Mouse (Mus musculus): ENCODE results near the gene Snapc5. TPM values are rescaled to one million over a fixed set of nuclear protein-coding genes. Genes with fewer than 3 reads are reported as not detected.

The Snapc5 gene
- total and polyA plus RNA-seq, 3 experiments: 16.7 to 38.2 (median 24.9) TPM

DNA sequence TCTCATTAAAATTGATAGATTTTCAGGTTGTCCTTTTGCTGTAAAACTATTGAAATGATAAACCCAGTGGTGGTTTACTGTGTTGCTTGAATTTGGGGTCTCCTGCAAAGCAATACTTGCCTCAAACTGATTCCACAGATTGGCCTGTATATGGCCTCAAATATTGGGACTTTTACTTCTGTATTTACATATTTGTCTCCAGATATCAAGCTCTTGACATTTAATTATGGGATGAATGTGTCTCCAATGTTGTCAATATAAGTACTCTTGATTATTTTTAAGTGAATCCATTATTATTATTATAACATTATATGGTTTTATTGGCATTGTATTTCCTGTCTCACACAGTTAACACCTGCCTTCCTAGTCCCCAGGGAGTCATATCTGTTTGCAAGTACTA lies 4.7 kb upstream of the Snapc5 start:
- H3K27me3 ChIP-seq (replicated peaks): no peaks in the 10 kb centered on the region
- DNase-seq (ENCODE audit: extremely low read depth): no peak
- H3K4me3 ChIP-seq (replicated peaks in 1 of 3; ENCODE audit: low read depth in 2 of 3, low read length in 2 of 3, poor library complexity in 1 of 3): peak overlapping the region; percentile 84 to 96 (median 91)
- H3K9me3 ChIP-seq (replicated peaks; ENCODE audit: low read length): no peaks in the 10 kb centered on the region
- H3K9ac ChIP-seq (ENCODE audit: insufficient read depth, low read depth): peak overlapping the region; percentile 93
- TF ChIP-seq JUND (conservative IDR thresholded peaks at IDR 0.05; ENCODE audit: low read depth, low read length) (no peak), USF1 (IDR thresholded peaks at IDR 0.05; ENCODE audit: low read depth, low read length) (no peak), ZNF384 (IDR thresholded peaks at IDR 0.05; ENCODE audit: low read depth, low read length) (no peak), HCFC1 (IDR thresholded peaks at IDR 0.05; ENCODE audit: low read depth, low read length) (peak; percentile 13; the same call in 1 of the 2 replicates), MAFK (IDR thresholded peaks at IDR 0.05; ENCODE audit: insufficient replicate concordance, low read length) (no peak), USF2 (conservative IDR thresholded peaks at IDR 0.05; ENCODE audit: low read depth, low read length) (no peak), MAZ (IDR thresholded peaks at IDR 0.05; ENCODE audit: low read depth, low read length) (no peak), ETS1 (conservative IDR thresholded peaks at IDR 0.05; ENCODE audit: low read depth, low read length) (no peak), KAT2A (IDR thresholded peaks at IDR 0.05; ENCODE audit: insufficient replicate concordance, low read length) (0 out of 2 replicates have a peak, but pooled peaks have one; percentile 29), CHD2 (IDR thresholded peaks at IDR 0.05; ENCODE audit: low read length) (no peak), SIN3A (IDR thresholded peaks at IDR 0.05; ENCODE audit: low read length) (peak; percentile 74; the same call in 1 of the 2 replicates), BHLHE40 (IDR thresholded peaks at IDR 0.05; ENCODE audit: low read depth, low read length) (no peak), ELF1 (IDR thresholded peaks at IDR 0.05; ENCODE audit: low read depth, low read length) (no peak), POLR2AphosphoS2 (IDR thresholded peaks at IDR 0.05; ENCODE audit: low read depth, low read length) (no peak; the same call in 1 of the 2 replicates), TBP (conservative IDR thresholded peaks at IDR 0.05; ENCODE audit: low read depth, low read length) (no peak), UBTF (IDR thresholded peaks at IDR 0.05; ENCODE audit: low read depth, low read length) (no peak), ZKSCAN1 (IDR thresholded peaks at IDR 0.05; ENCODE audit: borderline replicate concordance, low read depth, low read length) (no peak), MAX (IDR thresholded peaks at IDR 0.05; ENCODE audit: low read length) (no peak), MEF2A (IDR thresholded peaks at IDR 0.05; ENCODE audit: borderline replicate concordance, low read depth, low read length) (no peak), CHD1 (IDR thresholded peaks at IDR 0.05; ENCODE audit: low read depth, low read length) (peak; percentile 46; the same call in 1 of the 2 replicates), TCF12 (IDR thresholded peaks at IDR 0.05; ENCODE audit: low read depth, low read length) (no peak), ZMIZ1 (IDR thresholded peaks at IDR 0.05; ENCODE audit: low read depth, low read length) (0 out of 2 replicates have a peak, but pooled peaks have one; percentile 23), RAD21 (IDR thresholded peaks at IDR 0.05; ENCODE audit: low read depth, low read length) (no peak), E2F4 (IDR thresholded peaks at IDR 0.05; ENCODE audit: insufficient replicate concordance, low read depth, low read length) (no peak), POLR2A (IDR thresholded peaks at IDR 0.05; ENCODE audit: low read depth, low read length) (no peak; the same call in 1 of the 2 replicates), EP300 (IDR thresholded peaks at IDR 0.05; ENCODE audit: low read length) (peak; percentile 18; the same call in 1 of the 2 replicates), ZC3H11A (IDR thresholded peaks at IDR 0.05; ENCODE audit: low read depth, low read length) (no peak), SMC3 (IDR thresholded peaks at IDR 0.05; ENCODE audit: low read depth, low read length) (no peak), MXI1 (IDR thresholded peaks at IDR 0.05; ENCODE audit: low read depth, low read length) (no peak; the same call in 1 of the 2 replicates), GABPA (IDR thresholded peaks at IDR 0.05; ENCODE audit: insufficient replicate concordance, low read depth, low read length) (no peak), PAX5 (IDR thresholded peaks at IDR 0.05; ENCODE audit: low read length) (no peak), MYC (IDR thresholded peaks at IDR 0.05; ENCODE audit: low read depth, low read length) (0 out of 2 replicates have a peak, but pooled peaks have one; percentile 15), JUN (IDR thresholded peaks at IDR 0.05; ENCODE audit: insufficient read depth, low read depth, low read length) (no peak), NELFE (IDR thresholded peaks at IDR 0.05; ENCODE audit: low read depth, low read length) (0 out of 2 replicates have a peak, but pooled peaks have one; percentile 22), RCOR1 (conservative IDR thresholded peaks at IDR 0.05; ENCODE audit: low read depth, low read length) (no peak), CTCF (conservative IDR thresholded peaks at IDR 0.05 in 1 of 2, IDR thresholded peaks at IDR 0.05 in 1 of 2; ENCODE audit: low read depth in 2 of 2, low read length in 2 of 2) (no peak), NRF1 (IDR thresholded peaks at IDR 0.05; ENCODE audit: low read depth, low read length) (no peak), IRF4 (IDR thresholded peaks at IDR 0.05; ENCODE audit: low read depth, low read length) (no peak)
- H3K36me3 ChIP-seq (replicated peaks in 1 of 2; ENCODE audit: control insufficient read depth in 1 of 2, insufficient read depth in 1 of 2, low read length in 1 of 2): peaks cover 37 to 47% of the 10 kb centered on the region in 2 experiments
- in situ Hi-C loops (cut with MboI; ENCODE audit: low pct_ligation_motif_present, low pct_unique_long_range_greater_than_20kb, low sequenced_read_pairs): no loop called here
- no peak overlapping the region for H3K27ac ChIP-seq (ENCODE audit: insufficient read depth, low read depth)
- H3K4me1 ChIP-seq (ENCODE audit: control insufficient read depth in 1 of 2, insufficient read depth in 2 of 2): peaks cover 0 to 40% of the 10 kb centered on the region in 2 experiments; a peak in 2 of 4 replicates
- dilution Hi-C loops (cut with MboI; ENCODE audit: extremely low pct_ligation_motif_present, extremely low pct_unique_long_range_greater_than_20kb, low sequenced_read_pairs): no loop called here
- H3K79me2 ChIP-seq (replicated peaks; ENCODE audit: control insufficient read depth, extremely low read depth, insufficient read depth, poor library complexity, severe bottlenecking): peaks cover 70% of the 10 kb centered on the region
- H3K4me2 ChIP-seq (ENCODE audit: insufficient read depth, low read depth, poor library complexity, severe bottlenecking): peak overlapping the region; percentile 96
